Mouse (Mus musculus) retina, embryonic 14.5 days (tissue): ENCODE results near the gene Gm9046.
"Not testable (repeated sequence)": the region's sequence is repeated elsewhere in the genome, so short reads cannot be mapped to it uniquely, and the experiment has no call there.

Experiments
- DNase-seq: peaks from one replicate; pipeline ENCODE4 v3.0.0-alpha.2; 2015; ENCODE audit warnings: low spot score

Gene Gm9046

GRCm38 (mm10) chr10:118343155-118343554, at the start of gene Gm9046:
Gm9046 (minus strand) TSS chr10:118343255.
- not testable (repeated sequence) for DNase-seq

DNA sequence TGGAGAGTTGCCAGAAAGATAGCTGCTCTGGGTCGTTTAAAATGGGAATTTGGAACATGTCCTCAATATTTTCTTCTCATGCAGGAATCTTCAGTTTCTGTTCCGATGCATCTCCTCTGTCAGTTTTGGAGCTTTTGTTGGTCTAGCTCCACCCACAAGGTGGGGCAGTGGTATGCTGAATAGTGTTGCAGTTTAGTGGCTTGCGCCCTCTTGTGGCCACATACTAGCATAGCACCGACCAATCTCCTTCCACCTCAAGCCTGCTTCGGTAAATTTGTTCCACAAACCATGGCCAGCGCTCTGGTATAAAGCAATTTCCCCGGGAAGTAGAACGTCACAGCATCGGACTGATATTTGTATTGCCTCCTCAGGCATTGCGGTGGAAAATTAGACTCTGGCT, 27.4 kb upstream of the Gm9046 start:
- DNase-seq, result peak; percentile 95

GRCm38 (mm10) chr10:118369518-118369917, 26.5 kb upstream of the Gm9046 start:
- no peak for DNase-seq

GRCm38 (mm10) chr10:118354005-118354404, 10.9 kb upstream of the Gm9046 start, which contains the start of gene Gm9049:
Gm9049 (minus strand) TSS chr10:118354105.
- not testable (repeated sequence) for DNase-seq

DNA sequence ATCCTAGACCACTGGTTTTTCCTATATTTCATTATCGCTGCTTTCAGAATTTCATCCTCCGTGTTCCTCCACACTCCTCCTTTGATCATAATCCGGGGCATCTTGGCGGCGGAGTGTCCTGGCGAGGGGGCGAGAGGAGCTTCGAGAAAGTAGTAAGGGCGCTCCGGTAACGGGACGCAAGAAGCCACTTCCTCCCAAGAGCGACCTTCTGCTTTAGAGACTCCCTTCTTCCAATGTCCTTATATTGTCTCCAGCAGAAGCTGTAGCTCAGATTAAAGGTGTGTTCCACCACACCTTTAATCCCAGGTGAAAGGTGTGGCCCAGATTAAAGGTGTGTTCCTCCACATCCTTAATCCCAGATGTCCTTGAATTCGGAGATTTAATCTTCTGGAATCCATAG, 5.5 kb upstream of the Gm9046 start, which contains the start of gene Gm9048:
Gene Gm9048, minus strand, starts transcription at position 101 of the 400 bp plus-strand sequence.
- DNase-seq, result not testable (repeated sequence)

DNA sequence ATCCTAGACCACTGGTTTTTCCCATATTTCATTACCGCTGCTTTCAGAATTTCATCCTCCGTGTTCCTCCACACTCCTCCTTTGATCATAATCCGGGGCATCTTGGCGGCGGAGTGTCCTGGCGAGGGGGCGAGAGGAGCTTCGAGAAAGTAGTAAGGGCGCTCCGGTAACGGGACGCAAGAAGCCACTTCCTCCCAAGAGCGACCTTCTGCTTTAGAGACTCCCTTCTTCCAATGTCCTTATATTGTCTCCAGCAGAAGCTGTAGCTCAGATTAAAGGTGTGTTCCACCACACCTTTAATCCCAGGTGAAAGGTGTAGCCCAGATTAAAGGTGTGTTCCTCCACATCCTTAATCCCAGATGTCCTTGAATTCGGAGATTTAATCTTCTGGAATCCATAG, 5.3 kb downstream of the Gm9046 start, which contains the start of gene Gm9045:
Gene Gm9045, minus strand, starts transcription at position 101 of the 400 bp plus-strand sequence.
- DNase-seq, result not testable (repeated sequence)

DNA sequence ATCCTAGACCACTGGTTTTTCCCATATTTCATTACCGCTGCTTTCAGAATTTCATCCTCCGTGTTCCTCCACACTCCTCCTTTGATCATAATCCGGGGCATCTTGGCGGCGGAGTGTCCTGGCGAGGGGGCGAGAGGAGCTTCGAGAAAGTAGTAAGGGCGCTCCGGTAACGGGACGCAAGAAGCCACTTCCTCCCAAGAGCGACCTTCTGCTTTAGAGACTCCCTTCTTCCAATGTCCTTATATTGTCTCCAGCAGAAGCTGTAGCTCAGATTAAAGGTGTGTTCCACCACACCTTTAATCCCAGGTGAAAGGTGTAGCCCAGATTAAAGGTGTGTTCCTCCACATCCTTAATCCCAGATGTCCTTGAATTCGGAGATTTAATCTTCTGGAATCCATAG, 10.7 kb downstream of the Gm9046 start, which contains the start of gene Gm9044:
Gene Gm9044, minus strand, starts transcription at position 101 of the 400 bp plus-strand sequence.
- not testable (repeated sequence) for DNase-seq

- DNase-seq, result not testable (repeated sequence)
Observed at GRCm38 (mm10) chr10:118326869-118327268, 16.2 kb downstream of the Gm9046 start, which contains the start of gene Gm9040. Gm9040 (minus strand) TSS chr10:118326969.

DNA sequence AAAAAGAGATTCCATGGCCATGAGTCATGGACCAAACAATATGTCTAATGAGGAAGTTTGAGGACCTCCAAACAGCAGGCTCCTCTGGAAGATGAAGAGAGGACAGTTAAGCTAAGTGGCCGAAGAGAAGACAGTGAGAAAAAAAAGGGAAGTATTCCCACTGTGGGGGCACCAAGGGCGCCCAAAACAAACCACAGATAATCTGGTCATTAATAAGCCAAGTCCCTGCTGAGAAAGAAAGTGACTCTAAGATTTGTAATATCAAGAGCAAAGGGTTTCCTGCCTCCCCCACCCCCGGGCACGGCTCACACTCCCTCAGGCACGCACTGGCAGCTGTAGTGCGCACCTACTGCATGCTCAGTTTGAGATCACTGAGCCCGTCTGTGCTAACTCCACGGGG, 24.0 kb downstream of the Gm9046 start:
- no peak for DNase-seq

- not testable (repeated sequence) for DNase-seq
Observed at GRCm38 (mm10) chr10:118302133-118302532, 40.9 kb downstream of the Gm9046 start.

DNA sequence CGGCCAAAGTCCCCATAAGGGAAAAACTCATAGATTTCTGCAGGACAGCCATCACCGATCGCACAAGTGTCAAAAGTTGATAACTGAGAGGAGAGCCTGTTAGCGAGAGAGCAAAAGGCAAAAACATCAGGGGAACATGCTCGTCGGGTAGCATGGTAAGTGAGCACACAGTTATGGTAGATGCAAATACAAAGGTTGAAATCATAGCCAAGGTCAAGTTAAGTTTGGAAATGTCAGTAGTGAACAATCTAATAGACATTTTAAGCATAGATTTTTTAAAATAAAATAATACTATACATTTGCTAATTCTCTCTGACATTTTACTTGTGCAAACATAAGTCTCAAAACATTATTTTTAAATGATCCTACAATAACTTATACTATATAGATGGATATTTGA, 48.1 kb downstream of the Gm9046 start, which contains the start of gene Iltifb:
Gene Iltifb, minus strand, starts transcription at position 101 of the 400 bp plus-strand sequence.
- no peak for DNase-seq
